Mouse (Mus musculus) heart, embryonic 14.5 days (tissue): ENCODE results near the gene Hnrnpa2b1. TPM values are rescaled to one million over a fixed set of nuclear protein-coding genes. Genes with fewer than 3 reads are reported as not detected.

Experiments used
- ATAC-seq: fragments of 200-750 bp; cut with Nextera tagmentation; 2 replicates; pipeline ENCODE4 v1.8.0; 2017; ENCODE audit warnings: low read depth, moderate TSS enrichment; ENCODE audit not compliant: insufficient number of reproducible peaks, insufficient read depth, low FRiP score
- H3K27ac ChIP-seq, 2 experiments: fragments of 200-500 bp in 1 of 2; fragments of 300-500 bp in 1 of 2; sonication (generic) in 1 of 2; replicated peaks in 1 of 2; 2 replicates each; pipeline ENCODE4 v1.5.1; 2012 to 2014; ENCODE audit warnings: low read depth in 2 of 2, low read length in 2 of 2, control low read depth in 1 of 2, mild to moderate bottlenecking in 1 of 2, mixed read lengths in 1 of 2; ENCODE audit not compliant: control insufficient read depth in 1 of 2, insufficient read depth in 1 of 2
- H3K27me3 ChIP-seq: fragments of 300-500 bp; sonication (generic); 2 replicates; pipeline ENCODE4 v1.6.1; 2014; ENCODE audit warnings: mild to moderate bottlenecking, low read length, control low read depth; ENCODE audit not compliant: control insufficient read depth, insufficient read depth
- H3K36me3 ChIP-seq: fragments of 300-500 bp; sonication (generic); 2 replicates; pipeline ENCODE4 v1.6.1; 2014; ENCODE audit warnings: mild to moderate bottlenecking, control low read depth, low read length, mixed read lengths; ENCODE audit not compliant: control insufficient read depth, insufficient read depth
- H3K4me1 ChIP-seq, 2 experiments: fragments of 200-500 bp in 1 of 2; fragments of 300-500 bp in 1 of 2; sonication (generic) in 1 of 2; 2 replicates each; pipeline ENCODE4 v1.6.1; 2012 to 2014; ENCODE audit warnings: low read length in 2 of 2, control low read depth in 1 of 2, mixed read lengths in 1 of 2; ENCODE audit not compliant: control insufficient read depth in 2 of 2, insufficient read depth in 2 of 2
- H3K4me2 ChIP-seq: fragments of 300-500 bp; sonication (generic); 2 replicates; pipeline ENCODE4 v1.6.1; 2014; ENCODE audit warnings: mild to moderate bottlenecking, low read length
- H3K4me3 ChIP-seq, 2 experiments: fragments of 200-500 bp in 1 of 2; fragments of 300-500 bp in 1 of 2; sonication (generic) in 1 of 2; 2 replicates each; pipeline ENCODE4 v1.5.1; 2012 to 2014; ENCODE audit warnings: low read length in 2 of 2, mild to moderate bottlenecking in 2 of 2, control low read depth in 1 of 2, low read depth in 1 of 2, moderate library complexity in 1 of 2; ENCODE audit not compliant: control insufficient read depth in 1 of 2, insufficient read depth in 1 of 2
- H3K9ac ChIP-seq: fragments of 300-500 bp; sonication (generic); 2 replicates; pipeline ENCODE4 v1.6.1; 2014; ENCODE audit warnings: mild to moderate bottlenecking, low read length
- H3K9me3 ChIP-seq: fragments of 300-500 bp; sonication (generic); 2 replicates; pipeline ENCODE4 v1.6.1; 2016; ENCODE audit warnings: low read length, control low read depth; ENCODE audit not compliant: control insufficient read depth
- WGBS: fragments of 180-500 bp; shearing (Covaris S2); extraction: QIAGEN DNeasy Blood & Tissue Kit; methylation state at CpG from one replicate; pipeline ENCODE4 v1.1.7; 2014; 5-methylcytosine and 5-hydroxymethylcytosine counted together
- polyA plus RNA-seq: library from polyadenylated mRNA; unstranded; fragments of >200 nt; fragmentation: Nextera tagmentation; extraction: Ambion mirVana; gene quantifications from 2 replicates; pipeline ENCODE4 v1.2.1, GENCODE M21; 2014

The Hnrnpa2b1 gene
- polyA plus RNA-seq: 638 and 739 TPM in 2 replicates

DNA sequence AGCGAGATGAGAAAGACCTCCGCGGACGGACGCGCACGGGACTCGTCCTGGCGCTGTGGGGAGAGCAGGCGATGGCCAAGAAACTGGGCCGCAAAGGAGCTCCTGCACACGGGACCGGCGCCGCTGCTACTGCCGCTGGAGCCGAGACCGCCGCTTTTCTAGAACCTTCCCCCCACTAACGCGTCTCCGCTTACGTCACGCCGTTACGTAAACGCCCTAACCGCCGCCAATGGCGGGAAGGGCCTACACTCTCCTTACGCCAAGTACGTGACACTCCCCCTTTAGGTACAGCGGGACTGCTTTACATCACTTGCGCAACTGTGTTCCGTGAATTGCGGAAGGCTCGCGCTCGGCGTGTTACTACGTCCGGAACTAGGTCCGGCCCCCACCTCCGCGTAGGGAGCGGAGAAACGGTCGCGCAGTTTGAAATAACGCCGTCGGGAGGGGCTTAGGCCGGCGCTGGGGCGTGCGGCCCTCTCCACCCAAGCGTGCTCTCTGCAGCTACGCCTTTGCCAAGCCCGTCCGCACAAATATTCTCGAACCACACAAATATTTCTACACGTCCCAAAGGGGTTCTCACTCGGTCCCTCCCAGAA is at the start of gene Hnrnpa2b1:
Gene Hnrnpa2b1, minus strand, starts transcription at position 180 of the 596 bp plus-strand sequence.
- Histone ChIP-seq H3K4me3 (peak within 1 kb of the TSS; percentile 71 to 92), H3K27ac (peak within 1 kb of the TSS; percentile 100), H3K36me3 (peaks cover 61% of the 10 kb centered on the region), H3K27me3 (no peaks in the 10 kb centered on the region), H3K4me2 (peak within 1 kb of the TSS; percentile 80), H3K9me3 (no peaks in the 10 kb centered on the region), H3K4me1 (peaks cover 2 to 38% of the 10 kb centered on the region in 2 experiments), H3K9ac (peak within 1 kb of the TSS; percentile 100)
- peak; percentile 92 for ATAC-seq
- WGBS: under 1% methylated on average over 63 of the region's 63 CpGs

GRCm38 (mm10) chr6:51514860-51515259 is 45.2 kb upstream of the Hnrnpa2b1 start:
- Histone ChIP-seq H3K9ac (no peak overlapping the region), H3K4me3 (no peak overlapping the region), H3K4me1 (0 out of 4 replicates have a peak, but pooled peaks cover 0 to under 1% of the 10 kb centered on the region in 2 experiments), H3K27me3 (no peaks in the 10 kb centered on the region), H3K4me2 (no peak overlapping the region), H3K36me3 (no peaks in the 10 kb centered on the region), H3K27ac (no peak overlapping the region), H3K9me3 (peaks cover 5% of the 10 kb centered on the region; the same call in 1 of the 2 replicates)
- ATAC-seq: no peak
- 87% methylated on average over 7 of the region's 7 CpGs for WGBS

DNA sequence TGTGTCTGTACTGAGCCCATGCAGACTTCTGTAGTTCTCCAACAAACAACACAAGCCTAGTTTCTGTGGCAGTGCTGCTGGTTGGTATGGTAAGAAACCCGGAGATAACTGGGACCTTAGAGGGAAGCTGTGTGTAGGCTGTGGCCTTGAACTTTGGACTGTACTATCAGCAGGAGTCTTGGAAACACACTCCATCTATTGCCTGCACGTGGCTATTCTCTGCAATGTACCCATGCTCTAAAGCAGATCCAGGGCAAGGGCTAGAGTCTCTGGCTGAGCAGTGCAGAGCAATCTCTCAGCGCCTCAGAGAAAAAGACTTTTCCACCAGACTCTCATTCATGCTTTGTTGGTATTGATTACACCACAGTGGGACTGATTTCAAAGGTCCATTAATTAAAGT is 44.1 kb upstream of the Hnrnpa2b1 start:
- 65% methylated on average over 3 of the region's 3 CpGs for WGBS
- Histone ChIP-seq H3K4me1 (peaks cover 5 to 6% of the 10 kb centered on the region in 2 experiments; a peak in 2 of 4 replicates), H3K27ac (no peak overlapping the region), H3K27me3 (no peaks in the 10 kb centered on the region), H3K4me2 (no peak overlapping the region), H3K9me3 (peaks cover 5% of the 10 kb centered on the region; the same call in 1 of the 2 replicates), H3K9ac (no peak overlapping the region), H3K36me3 (no peaks in the 10 kb centered on the region), H3K4me3 (no peak overlapping the region)
- ATAC-seq: no peak

DNA sequence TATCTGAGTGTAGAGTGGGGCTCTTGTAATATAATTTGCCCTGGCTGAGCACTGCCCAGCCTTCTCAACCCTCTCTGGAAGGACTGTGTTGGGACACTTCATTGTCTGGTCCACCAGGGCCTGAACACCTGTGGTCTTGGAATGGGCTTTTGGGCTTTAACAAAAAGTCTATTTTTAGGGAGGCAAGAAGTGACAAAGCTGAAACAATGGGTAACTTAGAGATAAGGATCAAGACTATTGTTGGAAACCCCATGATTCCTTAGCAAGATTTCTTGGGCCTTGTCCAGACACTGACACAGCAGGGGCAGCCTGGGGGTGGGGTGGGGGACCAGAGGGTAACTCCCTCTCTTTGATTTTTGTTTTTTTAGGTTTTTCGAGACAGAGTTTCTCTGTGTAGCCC is 41.3 kb upstream of the Hnrnpa2b1 start:
- Histone ChIP-seq H3K4me1 (peaks cover 5 to 6% of the 10 kb centered on the region in 2 experiments; a peak in 2 of 4 replicates), H3K4me3 (no peak overlapping the region), H3K9me3 (no peaks in the 10 kb centered on the region), H3K9ac (no peak overlapping the region), H3K27ac (no peak overlapping the region), H3K36me3 (no peaks in the 10 kb centered on the region), H3K27me3 (no peaks in the 10 kb centered on the region), H3K4me2 (no peak overlapping the region)
- WGBS: 50% methylated on average over 1 of the region's 1 CpGs
- ATAC-seq: no peak

GRCm38 (mm10) chr6:51510094-51510493 is 40.4 kb upstream of the Hnrnpa2b1 start:
- 26% methylated on average over 5 of the region's 5 CpGs for WGBS
- Histone ChIP-seq H3K4me1 (peaks cover 5 to 6% of the 10 kb centered on the region in 2 experiments; a peak in 2 of 4 replicates), H3K4me3 (no peak overlapping the region), H3K9me3 (no peaks in the 10 kb centered on the region), H3K4me2 (peak overlapping the region; percentile 58; the same call in 1 of the 2 replicates), H3K27me3 (no peaks in the 10 kb centered on the region), H3K27ac (no peak overlapping the region), H3K9ac (no peak overlapping the region), H3K36me3 (no peaks in the 10 kb centered on the region)
- no peak for ATAC-seq

GRCm38 (mm10) chr6:51508750-51509648 is 39.3 kb upstream of the Hnrnpa2b1 start:
- Histone ChIP-seq H3K9me3 (no peaks in the 10 kb centered on the region), H3K27ac (no peak overlapping the region), H3K4me1 (peaks cover 5 to 6% of the 10 kb centered on the region in 2 experiments; a peak in 2 of 4 replicates), H3K9ac (peak overlapping the region; percentile 60), H3K4me2 (peak overlapping the region; percentile 58), H3K27me3 (no peaks in the 10 kb centered on the region), H3K36me3 (no peaks in the 10 kb centered on the region), H3K4me3 (peak overlapping the region; percentile 27 to 37)
- WGBS: 22% methylated on average over 18 of the region's 18 CpGs
- ATAC-seq: no peak

DNA sequence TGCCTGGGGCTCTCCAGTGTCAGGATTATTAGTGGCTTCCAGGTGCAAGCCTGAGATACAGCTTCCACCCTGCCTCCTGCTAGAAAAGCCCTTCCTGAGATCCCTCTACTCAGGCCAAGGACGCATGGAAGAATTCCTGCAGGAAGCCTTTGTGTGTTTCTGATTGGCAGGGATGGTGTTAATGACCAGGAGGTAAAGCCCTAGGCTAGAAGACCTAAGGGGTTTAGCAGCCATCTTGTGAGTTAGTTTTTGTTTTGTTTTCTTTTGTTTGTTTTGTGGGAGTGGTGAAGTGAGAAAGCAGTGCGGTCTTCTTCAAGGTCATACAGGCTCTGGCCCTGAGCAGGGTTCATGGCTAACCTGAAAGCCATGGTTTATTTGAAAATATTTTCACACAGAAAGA is 37.9 kb upstream of the Hnrnpa2b1 start:
- H3K9me3 ChIP-seq: no peaks in the 10 kb centered on the region
- no peak overlapping the region for H3K27ac ChIP-seq
- H3K27me3 ChIP-seq: no peaks in the 10 kb centered on the region
- no peak overlapping the region for H3K9ac ChIP-seq
- WGBS: 67% methylated on average over 2 of the region's 2 CpGs
- H3K4me3 ChIP-seq: no peak overlapping the region
- H3K36me3 ChIP-seq: no peaks in the 10 kb centered on the region
- peaks cover 5 to 6% of the 10 kb centered on the region in 2 experiments; a peak in 2 of 4 replicates for H3K4me1 ChIP-seq
- ATAC-seq: no peak
- no peak overlapping the region for H3K4me2 ChIP-seq
